Comparison of ENCODE assay signal across 20 mouse cellular contexts in genomic region chr1:63137971-63138370, GRCm38 (mm10).
"Had no signal": no experiment of that assay in that cellular context is flagged by ENCODE, and none has a peak within 500 bp of the region (broad histone marks: within the 10 kb centered on the region; RNA-seq: fewer than 3 reads in every experiment).

No protein-coding gene starts in this region.

- DNase-seq: gastrocnemius, postnatal 25 days; heart, postnatal 10 days; heart, postnatal 4 days; kidney, adult 18-20 months; kidney, postnatal 10 days; kidney, postnatal 25 days; kidney, postnatal 4 days; layer of hippocampus, adult 9-11 months; layer of hippocampus, postnatal 36 days; left cerebral cortex, postnatal 4 days had no signal

- H3K9me3 ChIP-seq: heart, embryonic 10.5 days; heart, embryonic 12.5 days; hindbrain, embryonic 10.5 days; hindbrain, embryonic 12.5 days; intestine, embryonic 15.5 days; kidney, embryonic 15.5 days; limb, embryonic 15.5 days; liver, embryonic 12.5 days had no signal

- H3K27me3 ChIP-seq: heart, embryonic 12.5 days; hindbrain, embryonic 12.5 days; intestine, embryonic 15.5 days; kidney, embryonic 15.5 days; limb, embryonic 13.5 days; limb, embryonic 15.5 days; liver, embryonic 12.5 days had no signal

- H3K4me3 ChIP-seq: heart, embryonic 10.5 days; heart, embryonic 12.5 days; hindbrain, embryonic 10.5 days; hindbrain, embryonic 12.5 days; intestine, embryonic 15.5 days; kidney, embryonic 15.5 days; layer of hippocampus, adult 2 months; limb, embryonic 13.5 days; limb, embryonic 15.5 days; liver, embryonic 12.5 days had no signal

- H3K4me1 ChIP-seq: heart, embryonic 10.5 days; heart, embryonic 12.5 days; hindbrain, embryonic 12.5 days; intestine, embryonic 15.5 days; kidney, embryonic 15.5 days; limb, embryonic 13.5 days; limb, embryonic 15.5 days; liver, embryonic 12.5 days had no signal
